Mouse (Mus musculus): Measurements from ENCODE around the gene Ngf. TPM values are rescaled to one million over a fixed set of nuclear protein-coding genes. Genes with fewer than 3 reads are reported as not detected.
A peak's percentile ranks its signal among the peaks of the same experiment; 100 is the strongest.

Ngf gene
- polyA plus RNA-seq (2015; fragmentation: Nextera tagmentation; extraction: Ambion mirVana) = 0.55 and 0.70 TPM in 2 replicates

GRCm38 (mm10) chr3:102469713-102470448 is at the start of gene Ngf:
Ngf (plus strand) TSS chr3:102469919.
- Histone ChIP-seq H3K36me3 (no peaks in the 10 kb centered on the region), H3K9ac (replicated peaks) (peak within 1 kb of the TSS; percentile 42), H3K9me3 (no peaks in the 10 kb centered on the region), H3K4me3 (peak within 1 kb of the TSS; percentile 42), H3K27ac (replicated peaks) (no peak within 1 kb of the TSS), H3K27me3 (peaks cover 31% of the 10 kb centered on the region), H3K4me2 (replicated peaks) (peak within 1 kb of the TSS; percentile 75), H3K4me1 (peaks cover 11% of the 10 kb centered on the region)
- under 1% methylated on average over 43 of the region's 43 CpGs for WGBS
- ATAC-seq (replicated peaks) = peak; percentile 69

- H3K4me3 ChIP-seq = no peak overlapping the region
- no peaks in the 10 kb centered on the region for H3K36me3 ChIP-seq
- no peak overlapping the region for H3K27ac ChIP-seq (replicated peaks)
- ATAC-seq (replicated peaks) = no peak
- no peak overlapping the region for H3K4me2 ChIP-seq (replicated peaks)
- WGBS = 79% methylated on average over 3 of the region's 3 CpGs
- no peaks in the 10 kb centered on the region for H3K9me3 ChIP-seq
- H3K27me3 ChIP-seq = no peaks in the 10 kb centered on the region
- no peaks in the 10 kb centered on the region for H3K4me1 ChIP-seq
- no peak overlapping the region for H3K9ac ChIP-seq (replicated peaks)
Observed at GRCm38 (mm10) chr3:102445567-102445966, 24.2 kb upstream of the Ngf start.

- ATAC-seq (replicated peaks) = no peak
- no peaks in the 10 kb centered on the region for H3K27me3 ChIP-seq
- no peaks in the 10 kb centered on the region for H3K4me1 ChIP-seq
- H3K27ac ChIP-seq (replicated peaks) = no peak overlapping the region
- H3K36me3 ChIP-seq = no peaks in the 10 kb centered on the region
- no peak overlapping the region for H3K4me3 ChIP-seq
- WGBS = 84% methylated on average over 4 of the region's 4 CpGs
- H3K4me2 ChIP-seq (replicated peaks) = no peak overlapping the region
- no peaks in the 10 kb centered on the region for H3K9me3 ChIP-seq
- H3K9ac ChIP-seq (replicated peaks) = no peak overlapping the region
Observed at GRCm38 (mm10) chr3:102446691-102447090, 23.0 kb upstream of the Ngf start.

- no peak overlapping the region for H3K4me3 ChIP-seq
- H3K4me2 ChIP-seq (replicated peaks) = no peak overlapping the region
- H3K4me1 ChIP-seq = no peaks in the 10 kb centered on the region
- no peaks in the 10 kb centered on the region for H3K27me3 ChIP-seq
- no peak overlapping the region for H3K27ac ChIP-seq (replicated peaks)
- no peaks in the 10 kb centered on the region for H3K9me3 ChIP-seq
- 76% methylated on average over 6 of the region's 6 CpGs for WGBS
- no peaks in the 10 kb centered on the region for H3K36me3 ChIP-seq
- ATAC-seq (replicated peaks) = no peak
- no peak overlapping the region for H3K9ac ChIP-seq (replicated peaks)
Observed at GRCm38 (mm10) chr3:102454566-102454965, 15.2 kb upstream of the Ngf start.

GRCm38 (mm10) chr3:102460528-102460927 is 9.2 kb upstream of the Ngf start:
- no peak overlapping the region for H3K27ac ChIP-seq (replicated peaks)
- H3K4me2 ChIP-seq (replicated peaks) = no peak overlapping the region
- WGBS = 85% methylated on average over 5 of the region's 5 CpGs

GRCm38 (mm10) chr3:102460986-102461385 is 8.7 kb upstream of the Ngf start:
- H3K4me2 ChIP-seq (replicated peaks) = no peak overlapping the region
- no peak overlapping the region for H3K4me3 ChIP-seq
- H3K27ac ChIP-seq (replicated peaks) = no peak overlapping the region
- no peaks in the 10 kb centered on the region for H3K4me1 ChIP-seq
- no peaks in the 10 kb centered on the region for H3K27me3 ChIP-seq
- no peak overlapping the region for H3K9ac ChIP-seq (replicated peaks)
- no peak for ATAC-seq (replicated peaks)
- 76% methylated on average over 6 of the region's 6 CpGs for WGBS
- no peaks in the 10 kb centered on the region for H3K9me3 ChIP-seq
- H3K36me3 ChIP-seq = no peaks in the 10 kb centered on the region

More at GRCm38 (mm10) chr3:102460528-102460927, 9.2 kb upstream of the Ngf start:
- H3K27me3 ChIP-seq = no peaks in the 10 kb centered on the region
- ATAC-seq (replicated peaks) = no peak
- no peak overlapping the region for H3K4me3 ChIP-seq
- H3K36me3 ChIP-seq = no peaks in the 10 kb centered on the region
- no peaks in the 10 kb centered on the region for H3K4me1 ChIP-seq
- no peak overlapping the region for H3K9ac ChIP-seq (replicated peaks)
- H3K9me3 ChIP-seq = no peaks in the 10 kb centered on the region

- H3K4me2 ChIP-seq (replicated peaks) = no peak overlapping the region
- H3K4me1 ChIP-seq = no peaks in the 10 kb centered on the region
- no peaks in the 10 kb centered on the region for H3K9me3 ChIP-seq
- peak; percentile 39 for ATAC-seq (replicated peaks)
- H3K4me3 ChIP-seq = no peak overlapping the region
- no peaks in the 10 kb centered on the region for H3K36me3 ChIP-seq
- no peak overlapping the region for H3K27ac ChIP-seq (replicated peaks)
- no peaks in the 10 kb centered on the region for H3K27me3 ChIP-seq
- no peak overlapping the region for H3K9ac ChIP-seq (replicated peaks)
- 53% methylated on average over 9 of the region's 9 CpGs for WGBS
Observed at GRCm38 (mm10) chr3:102462703-102463336, 6.9 kb upstream of the Ngf start.

GRCm38 (mm10) chr3:102463339-102463738 is 6.4 kb upstream of the Ngf start:
- 94% methylated on average over 2 of the region's 2 CpGs for WGBS
- no peaks in the 10 kb centered on the region for H3K9me3 ChIP-seq
- no peak overlapping the region for H3K4me3 ChIP-seq
- no peak overlapping the region for H3K4me2 ChIP-seq (replicated peaks)
- H3K36me3 ChIP-seq = no peaks in the 10 kb centered on the region
- H3K9ac ChIP-seq (replicated peaks) = no peak overlapping the region
- H3K4me1 ChIP-seq = no peaks in the 10 kb centered on the region
- no peak overlapping the region for H3K27ac ChIP-seq (replicated peaks)
- peaks cover under 1% of the 10 kb centered on the region; the same call in 1 of the 2 replicates for H3K27me3 ChIP-seq
- ATAC-seq (replicated peaks) = no peak

- Histone ChIP-seq H3K4me3 (no peak overlapping the region), H3K9ac (replicated peaks) (no peak overlapping the region), H3K4me2 (replicated peaks) (no peak overlapping the region), H3K9me3 (no peaks in the 10 kb centered on the region), H3K27me3 (peaks cover 28% of the 10 kb centered on the region), H3K36me3 (no peaks in the 10 kb centered on the region), H3K4me1 (peaks cover 11% of the 10 kb centered on the region), H3K27ac (replicated peaks) (no peak overlapping the region)
- 18% methylated on average over 3 of the region's 3 CpGs for WGBS
- ATAC-seq (replicated peaks) = peak; percentile 61; the same call in 1 of the 2 replicates
Observed at GRCm38 (mm10) chr3:102466587-102466986, 3.1 kb upstream of the Ngf start.

GRCm38 (mm10) chr3:102467121-102467520 is 2.6 kb upstream of the Ngf start:
- Histone ChIP-seq H3K4me2 (replicated peaks) (no peak overlapping the region), H3K27me3 (peaks cover 31% of the 10 kb centered on the region), H3K4me1 (peaks cover 11% of the 10 kb centered on the region), H3K4me3 (no peak overlapping the region), H3K36me3 (no peaks in the 10 kb centered on the region), H3K27ac (replicated peaks) (no peak overlapping the region), H3K9me3 (no peaks in the 10 kb centered on the region), H3K9ac (replicated peaks) (no peak overlapping the region)
- 76% methylated on average over 8 of the region's 8 CpGs for WGBS
- no peak for ATAC-seq (replicated peaks)

GRCm38 (mm10) chr3:102471251-102471650 is 1.5 kb downstream of the Ngf start:
- no peak overlapping the region for H3K27ac ChIP-seq (replicated peaks)
- 71% methylated on average over 5 of the region's 5 CpGs for WGBS
- ATAC-seq (replicated peaks) = no peak
- no peaks in the 10 kb centered on the region for H3K36me3 ChIP-seq
- peaks cover 31% of the 10 kb centered on the region for H3K27me3 ChIP-seq
- H3K4me3 ChIP-seq = no peak overlapping the region
- no peaks in the 10 kb centered on the region for H3K9me3 ChIP-seq
- H3K4me2 ChIP-seq (replicated peaks) = no peak overlapping the region
- no peak overlapping the region for H3K9ac ChIP-seq (replicated peaks)
- H3K4me1 ChIP-seq = peaks cover 11% of the 10 kb centered on the region

- Histone ChIP-seq H3K27ac (replicated peaks) (no peak overlapping the region), H3K4me3 (no peak overlapping the region), H3K4me2 (replicated peaks) (no peak overlapping the region), H3K9me3 (no peaks in the 10 kb centered on the region), H3K36me3 (no peaks in the 10 kb centered on the region), H3K4me1 (peaks cover 11% of the 10 kb centered on the region), H3K9ac (replicated peaks) (no peak overlapping the region), H3K27me3 (peaks cover 31% of the 10 kb centered on the region)
- 71% methylated on average over 5 of the region's 5 CpGs for WGBS
- ATAC-seq (replicated peaks) = no peak
Observed at GRCm38 (mm10) chr3:102471799-102472198, 2.1 kb downstream of the Ngf start.

Measured in forebrain, embryonic 15.5 days (tissue).